Mouse (Mus musculus): ENCODE results near the gene Dlgap1.

- TF ChIP-seq POLR2A (IDR thresholded peaks at IDR 0.05; ENCODE audit: low read depth, low read length) (no peak), CTCF (IDR thresholded peaks at IDR 0.05; ENCODE audit: borderline replicate concordance, insufficient read depth, low read length) (no peak)
Observed at GRCm38 (mm10) chr17:70626925-70627324, 658.1 kb downstream of the Dlgap1 start.

Data from embryonic fibroblast, embryonic 13.5 days (primary cell).